Mouse (Mus musculus) spleen, postnatal 4 days (tissue): ENCODE measurements around the gene Ubtd2.
"Not testable (repeated sequence)": the region's sequence is repeated elsewhere in the genome, so short reads cannot be mapped to it uniquely, and the experiment has no call there.

ENCODE experiments used
- DNase-seq, 2 experiments: peaks; one replicate each; pipeline ENCODE4 v3.0.0; 2022; ENCODE audit warnings: low spot score in 2 of 2

Gene Ubtd2

GRCm38 (mm10) chr11:32464282-32464681 lies 9.1 kb downstream of the Ubtd2 start:
- no peak for DNase-seq

DNA sequence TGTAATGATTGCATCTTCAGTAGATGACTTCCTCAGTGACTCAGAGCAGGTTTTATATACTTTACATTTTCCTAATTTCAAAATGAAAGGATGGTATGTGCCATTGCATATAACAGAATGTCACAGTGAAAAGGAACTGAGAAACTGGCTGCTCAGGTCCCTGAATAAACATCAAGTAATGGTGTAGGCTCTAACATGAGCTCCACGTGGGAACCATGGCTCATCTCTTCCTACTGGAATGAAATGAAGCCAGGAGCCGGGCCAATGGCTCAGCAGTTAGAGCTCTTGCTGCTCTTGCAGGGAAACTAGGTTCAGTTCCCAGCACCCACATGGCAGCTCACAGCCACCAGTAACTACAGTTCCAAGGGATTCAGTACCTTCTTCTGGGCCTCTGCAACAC lies 16.8 kb downstream of the Ubtd2 start:
- DNase-seq, result no peak

GRCm38 (mm10) chr11:32474725-32475124 lies 19.6 kb downstream of the Ubtd2 start:
- DNase-seq, result no peak

- no peak for DNase-seq
Measured at GRCm38 (mm10) chr11:32475487-32476236, 20.5 kb downstream of the Ubtd2 start.

- no peak for DNase-seq
Measured at GRCm38 (mm10) chr11:32481525-32481924, 26.4 kb downstream of the Ubtd2 start.

GRCm38 (mm10) chr11:32485290-32485689 lies 30.1 kb downstream of the Ubtd2 start:
- no peak for DNase-seq

DNA sequence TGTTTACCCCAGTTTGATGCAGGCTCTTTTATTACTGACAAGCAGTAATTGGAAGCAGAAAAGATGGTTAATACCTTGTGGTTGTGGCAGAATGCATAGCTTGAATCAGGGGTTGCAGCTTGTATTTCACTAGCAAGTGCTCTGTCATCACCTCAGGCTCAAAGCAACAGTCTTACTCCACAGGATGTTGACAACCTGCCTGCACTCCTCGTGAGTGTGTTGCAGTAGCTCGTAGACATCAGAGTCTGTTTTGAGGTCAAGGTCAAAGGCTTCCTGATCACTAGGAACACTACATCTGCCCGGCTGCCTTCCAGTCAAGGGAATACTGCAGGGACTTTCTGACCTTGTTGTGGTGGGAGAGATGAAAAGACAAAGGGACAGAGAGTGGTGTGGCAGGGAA lies 31.5 kb downstream of the Ubtd2 start:
- no peak for DNase-seq

GRCm38 (mm10) chr11:32487501-32487900 lies 32.3 kb downstream of the Ubtd2 start:
- DNase-seq, result no peak

DNA sequence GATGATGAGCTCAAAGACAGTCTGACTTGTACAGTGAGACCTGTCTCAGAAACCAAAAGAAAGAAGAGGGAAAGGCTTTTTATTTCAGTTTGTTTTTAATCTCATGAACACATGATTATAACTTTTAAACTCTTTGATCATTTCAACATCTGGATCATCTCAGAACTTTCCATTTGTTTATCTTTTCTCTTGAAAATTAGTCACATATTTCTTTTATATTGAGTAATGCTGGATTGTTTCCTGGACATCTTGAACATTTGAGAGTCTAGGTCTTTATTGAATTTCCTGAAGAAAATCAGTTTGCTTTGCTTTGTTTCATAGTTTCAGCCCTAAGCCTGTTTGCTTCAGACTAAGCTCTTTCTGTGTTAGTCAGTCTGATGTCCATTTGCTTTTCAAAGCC lies 33.2 kb downstream of the Ubtd2 start:
- no peak for DNase-seq

DNA sequence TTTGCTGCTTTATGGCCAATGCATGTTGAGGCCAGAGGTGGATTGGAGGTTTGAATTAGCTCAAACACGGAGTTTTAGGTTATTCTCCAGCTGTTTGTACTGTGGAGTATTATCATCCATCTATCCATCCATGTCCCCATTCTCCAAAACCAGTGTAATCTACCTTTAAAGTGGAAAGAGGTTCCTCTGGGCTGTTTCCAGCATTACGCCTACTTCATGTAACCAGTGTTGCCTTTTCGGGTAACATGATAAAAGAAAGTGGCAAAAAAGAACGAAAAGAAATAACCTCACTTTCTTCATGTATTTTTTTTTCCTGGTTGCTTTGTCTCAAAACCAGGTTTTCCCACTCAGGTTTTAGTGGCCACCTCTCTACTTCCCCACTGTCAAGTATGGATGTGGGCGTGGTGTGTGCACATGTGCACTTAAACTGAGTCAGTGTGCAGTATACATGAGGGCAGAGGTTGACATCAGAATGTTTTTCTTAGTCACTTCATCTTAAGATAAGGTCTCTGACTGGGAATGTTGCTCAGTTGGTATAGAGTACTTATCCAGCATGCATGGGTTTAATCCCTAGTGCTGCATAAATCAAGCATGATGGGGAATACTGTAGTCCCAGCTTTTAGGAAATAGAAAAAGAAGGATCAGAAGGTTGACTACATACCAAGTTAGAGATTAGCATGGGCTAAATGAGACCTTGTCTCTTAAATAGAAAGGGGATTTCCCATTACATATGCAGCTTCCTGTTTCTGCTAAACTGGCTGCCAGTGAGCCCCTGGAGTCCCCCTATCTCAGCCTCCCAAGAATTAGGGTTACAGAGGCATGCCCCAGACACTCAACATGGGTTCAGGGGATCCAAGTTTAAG lies 33.9 kb downstream of the Ubtd2 start:
- no peak for DNase-seq

DNA sequence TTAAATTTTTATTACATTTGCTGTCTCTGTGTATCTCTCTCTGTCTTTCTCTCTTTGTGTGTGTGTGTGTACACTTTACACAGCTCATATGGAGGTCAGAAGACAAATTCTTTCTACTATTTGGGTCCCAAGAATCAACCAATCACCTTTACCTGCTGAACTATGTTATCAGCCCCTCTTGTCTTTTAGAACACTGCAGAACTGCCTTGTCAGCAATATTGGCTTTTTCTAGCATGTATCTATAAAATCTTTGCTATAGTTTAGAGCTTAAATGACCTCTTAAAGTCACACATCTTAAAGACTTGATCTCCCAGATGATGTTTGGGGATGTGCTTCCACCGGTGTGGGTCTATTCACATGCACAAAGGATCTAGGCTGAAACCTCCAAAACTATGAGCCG lies 35.9 kb downstream of the Ubtd2 start:
- DNase-seq, result no peak

DNA sequence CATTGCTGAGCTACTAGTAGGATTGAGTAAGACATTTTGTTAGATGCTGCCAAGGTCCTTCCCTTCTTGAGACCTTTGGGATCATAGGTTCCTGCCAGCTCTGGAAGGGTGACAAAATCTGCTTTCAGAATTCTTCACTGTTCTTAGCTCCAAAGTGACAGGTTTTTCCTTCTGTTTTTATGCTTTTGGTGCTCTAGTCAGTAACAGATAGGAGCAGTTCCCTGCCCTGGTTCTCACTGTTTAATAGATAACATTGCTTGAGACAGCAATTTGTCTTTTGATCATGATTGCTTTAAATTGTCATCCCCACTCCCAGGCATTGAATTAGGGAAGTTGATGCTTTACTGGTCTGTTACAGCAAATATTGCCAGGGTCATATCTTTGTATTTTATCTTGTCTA lies 38.1 kb downstream of the Ubtd2 start:
- DNase-seq, result no peak

- DNase-seq, result no peak
Measured at GRCm38 (mm10) chr11:32495283-32495682, 40.1 kb downstream of the Ubtd2 start.

DNA sequence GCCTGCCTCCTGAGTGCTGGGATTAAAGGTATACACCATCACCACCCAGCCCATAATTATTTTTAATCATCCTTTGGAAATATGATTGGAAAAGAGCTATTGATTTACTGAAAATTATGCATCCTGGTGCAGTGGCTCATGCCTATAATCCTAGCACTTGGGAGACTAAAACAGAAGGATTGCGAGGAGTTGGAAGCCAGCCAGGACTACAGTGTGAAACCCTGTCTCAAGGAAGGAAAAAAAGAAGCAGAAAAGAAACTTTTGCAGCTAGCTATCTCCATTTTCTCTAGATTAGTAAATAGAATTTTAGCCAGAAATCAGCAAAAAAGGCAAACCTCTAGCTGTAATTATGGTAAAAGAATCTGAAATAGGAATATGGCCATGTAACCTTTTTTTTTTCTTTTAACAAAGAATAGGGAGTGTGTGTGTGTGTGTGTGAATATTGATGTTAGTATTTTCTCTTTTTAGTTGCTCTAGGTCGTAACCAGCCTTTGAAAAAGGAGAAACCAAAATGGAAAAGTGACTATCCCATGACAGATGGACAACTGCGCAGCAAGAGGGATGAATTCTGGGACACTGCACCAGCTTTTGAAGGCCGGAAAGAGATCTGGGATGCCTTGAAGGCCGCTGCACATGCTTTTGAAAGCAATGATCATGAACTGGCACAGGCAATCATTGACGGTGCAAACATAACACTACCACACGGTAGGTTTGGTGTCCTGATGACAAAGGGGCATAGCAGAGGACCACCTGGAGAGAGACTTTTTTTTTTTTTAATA lies 43.8 kb downstream of the Ubtd2 start:
- no peak for DNase-seq

GRCm38 (mm10) chr11:32499931-32500330 lies 44.8 kb downstream of the Ubtd2 start:
- DNase-seq, result no peak

DNA sequence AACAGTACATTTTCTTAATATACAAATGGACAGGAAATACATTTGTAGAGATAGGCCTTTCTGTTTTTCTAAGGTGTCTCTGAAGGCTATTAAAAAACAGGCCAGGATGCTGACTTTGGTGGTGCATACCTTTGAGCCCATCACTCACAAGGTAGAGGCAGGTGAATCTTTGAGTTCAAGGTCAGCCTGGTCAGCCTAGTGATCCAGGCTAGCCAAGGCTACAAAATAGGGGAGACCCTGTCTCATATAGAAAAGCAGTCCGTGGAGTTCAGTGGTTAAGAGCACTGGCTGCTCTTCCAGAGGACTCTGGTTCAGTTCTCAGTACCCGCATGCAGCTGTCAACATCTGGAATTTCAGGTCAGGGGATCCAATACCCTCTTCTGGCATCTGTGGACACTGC lies 48.5 kb downstream of the Ubtd2 start:
- DNase-seq, result no peak

DNA sequence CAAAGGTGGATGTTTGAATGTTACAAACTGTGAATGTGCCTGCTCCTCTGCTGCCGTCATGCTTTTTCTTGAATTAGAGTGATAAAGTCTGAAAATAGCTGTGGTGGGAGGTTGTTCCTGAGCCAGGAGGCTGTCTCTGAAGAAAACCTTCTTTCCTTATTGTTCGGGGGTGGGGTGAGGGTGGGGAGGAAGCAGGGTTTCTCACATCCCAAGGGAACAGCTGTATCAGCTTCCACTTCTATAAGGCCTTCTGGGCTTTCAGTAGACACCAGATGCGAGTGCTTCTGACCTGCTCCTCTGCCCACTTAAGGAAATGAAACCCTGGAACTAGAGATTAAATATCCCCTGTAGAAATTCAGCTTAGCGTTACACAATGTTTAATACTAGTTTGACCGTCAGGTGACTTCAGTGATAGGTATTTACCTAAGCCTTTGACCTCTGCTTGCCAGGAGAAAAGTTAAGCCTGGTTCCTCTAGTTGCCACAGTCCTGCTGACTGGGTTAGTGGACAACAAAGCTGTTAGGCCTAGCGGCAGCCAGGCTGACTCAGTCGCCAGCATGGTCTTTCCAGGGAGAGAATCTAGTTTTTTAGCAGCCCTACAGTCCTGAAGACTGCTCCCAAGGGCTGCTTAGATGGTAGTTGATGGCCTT lies 50.0 kb downstream of the Ubtd2 start:
- no peak for DNase-seq

GRCm38 (mm10) chr11:32510930-32511329 lies 55.8 kb downstream of the Ubtd2 start:
- no peak for DNase-seq

DNA sequence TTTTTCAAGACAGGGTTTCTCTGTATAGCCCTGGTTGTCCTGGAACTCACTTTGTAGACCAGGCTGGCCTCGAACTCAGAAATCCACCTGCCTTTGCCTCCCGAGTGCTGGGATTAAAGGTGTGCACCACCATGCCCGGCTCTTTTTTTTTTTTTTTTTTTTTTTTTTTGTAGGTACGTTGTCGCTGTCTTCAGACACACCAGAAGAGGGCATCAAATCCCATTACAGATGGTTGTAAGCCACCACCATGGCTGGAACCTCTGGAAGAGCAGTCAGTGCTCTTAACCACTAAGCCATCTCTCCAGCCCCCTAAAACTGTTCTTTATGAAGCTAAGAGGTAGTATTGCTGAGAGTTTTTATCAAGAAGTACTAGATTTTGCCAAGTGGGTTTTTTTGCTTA lies 59.7 kb downstream of the Ubtd2 start:
- DNase-seq, result not testable (repeated sequence)

DNA sequence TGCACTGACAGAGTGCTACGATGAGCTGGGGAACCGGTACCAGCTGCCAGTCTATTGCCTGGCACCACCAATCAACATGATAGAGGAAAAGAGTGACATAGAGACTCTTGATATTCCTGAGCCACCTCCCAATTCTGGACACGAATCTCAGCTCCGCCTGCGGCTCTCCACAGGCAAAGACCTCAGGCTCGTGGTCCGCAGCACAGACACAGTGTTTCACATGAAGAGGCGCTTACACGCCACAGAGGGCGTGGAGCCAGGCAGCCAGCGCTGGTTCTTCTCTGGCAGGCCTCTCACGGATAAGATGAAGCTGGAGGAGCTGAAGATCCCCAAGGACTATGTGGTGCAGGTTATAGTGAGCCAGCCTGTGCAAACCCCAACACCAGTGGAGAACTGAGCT lies 60.9 kb downstream of the Ubtd2 start:
- no peak for DNase-seq

DNA sequence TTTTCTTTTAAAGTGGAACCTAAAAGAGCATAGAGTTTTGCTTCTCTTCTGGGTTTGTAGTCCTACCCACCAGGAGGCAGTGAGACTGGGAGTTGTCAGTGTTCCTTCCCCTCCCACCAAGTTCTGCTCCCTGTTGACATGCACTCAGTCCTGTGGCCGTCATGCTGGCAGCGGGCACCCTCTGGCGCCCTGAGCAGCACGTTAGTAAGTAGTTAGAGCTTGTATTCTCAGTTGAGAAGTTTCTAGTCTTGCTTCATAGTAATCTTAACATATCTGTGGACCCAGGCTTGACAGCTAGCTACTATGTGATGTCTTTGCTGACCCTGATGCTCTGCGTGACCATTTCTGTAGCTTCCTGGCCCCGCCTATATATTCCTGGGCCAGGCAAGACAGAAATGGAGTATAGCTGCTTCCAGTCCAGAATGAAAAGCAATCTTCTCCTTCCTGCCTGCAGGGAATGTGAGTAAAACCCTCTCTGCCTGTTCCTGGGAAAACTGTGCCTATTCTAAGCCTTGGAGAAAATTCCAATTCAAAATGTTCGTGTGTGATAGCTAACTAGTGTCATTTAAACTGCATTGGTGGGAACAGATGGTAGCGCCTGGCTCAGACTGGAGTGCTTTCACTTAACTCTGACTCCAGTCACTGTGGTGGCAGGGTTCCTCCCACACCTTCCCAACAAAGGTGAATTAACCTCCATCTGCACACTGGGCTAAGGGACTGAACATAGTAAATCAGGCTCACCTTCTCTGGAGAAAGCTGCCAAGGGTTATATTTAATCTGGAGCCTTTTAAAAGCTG lies 61.9 kb downstream of the Ubtd2 start:
- DNase-seq, result no peak
